Mouse (Mus musculus) heart, adult 2 months (tissue): ENCODE measurements around the gene Stk36.

ENCODE experiments used
- CTCF ChIP-seq: fragments of 200-600 bp; IDR thresholded peaks from 2 replicates; pipeline ENCODE4 v1.8.1; 2022; ENCODE audit warnings: antibody characterized with exemption, mild to moderate bottlenecking, moderate library complexity
- POLR2A ChIP-seq: fragments of 200-500 bp; IDR thresholded peaks from 2 replicates; pipeline ENCODE4 v1.6.1; 2011; ENCODE audit warnings: mild to moderate bottlenecking, low read depth, low read length, control low read depth; ENCODE audit not compliant: insufficient read depth

DNA sequence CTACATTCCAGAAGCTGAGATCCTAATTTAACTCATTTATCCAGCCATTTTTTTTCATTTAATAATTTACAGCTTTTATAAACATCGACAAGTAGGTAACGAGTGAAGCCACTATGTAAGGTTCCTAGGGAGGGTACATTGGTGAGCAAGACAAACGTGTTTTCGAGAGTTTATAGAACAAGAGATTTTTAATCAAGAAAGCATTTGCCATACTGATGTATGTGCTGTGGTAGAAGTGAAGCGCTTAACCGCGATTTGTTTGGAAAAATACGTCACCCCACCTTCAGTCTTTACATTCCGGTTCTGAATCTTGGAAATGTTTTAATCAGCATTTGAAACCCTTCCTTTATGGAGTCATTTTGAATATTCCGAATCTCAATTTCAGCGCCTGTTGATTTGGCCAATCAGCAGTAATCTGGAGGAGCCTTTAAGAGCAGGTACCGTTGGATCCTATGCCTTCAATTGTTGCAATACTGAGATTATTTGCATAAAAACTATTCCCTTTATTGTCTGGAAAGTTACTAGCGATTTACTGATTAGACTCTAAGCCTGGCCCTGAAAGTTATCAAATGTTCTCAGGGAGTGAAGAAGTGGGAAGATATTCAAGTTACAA, 61.1 kb downstream of the Stk36 start:
- TF ChIP-seq CTCF (no peak), POLR2A (no peak)
